In the genomic region with DNA sequence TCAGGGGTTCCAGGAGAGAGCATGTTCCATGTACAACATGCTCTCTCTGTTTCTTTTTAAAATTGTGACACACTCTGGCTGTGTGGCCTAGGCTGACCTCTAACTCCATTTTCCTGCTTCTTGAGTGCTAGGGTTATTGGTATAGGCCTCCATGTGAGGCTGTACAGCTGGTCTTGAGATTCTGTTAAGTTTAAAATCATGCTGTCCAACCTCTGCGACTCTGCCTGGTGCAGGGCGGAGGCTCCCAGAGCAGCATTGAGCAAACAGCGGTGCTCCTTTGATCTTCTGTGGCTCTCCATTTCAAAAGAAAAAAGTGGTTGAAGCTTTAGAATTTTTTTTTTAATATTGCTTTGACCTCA, we compare ENCODE assay signal across 8 mouse cellular contexts.
DNase-seq lines count a peak whose midpoint lies in the region; ATAC-seq and TF ChIP-seq lines count a peak whose summit lies in the region.

No protein-coding gene starts in this region.

- H3K4me2 ChIP-seq in hindbrain, embryonic 16.5 days (ENCODE audit: low read length) = peak overlapping the region; percentile 35
- peak overlapping the region; percentile 9; the same call in 1 of the 2 replicates for H3K4me2 ChIP-seq in midbrain, embryonic 15.5 days

- H3K4me3 ChIP-seq in layer of hippocampus, adult 2 months = peak overlapping the region; percentile 29
- H3K4me3 ChIP-seq in brown adipose tissue, adult 24 weeks (ENCODE audit: insufficient read depth, low read depth, low read length) = no peak overlapping the region
- no peak overlapping the region for H3K4me3 ChIP-seq in hindbrain, embryonic 16.5 days (ENCODE audit: low read length)
- no peak overlapping the region for H3K4me3 ChIP-seq in midbrain, embryonic 15.5 days

- ATAC-seq in hindbrain, embryonic 16.5 days = peak; percentile 50
- peak; percentile 50; the same call in 1 of the 2 replicates for ATAC-seq in midbrain, embryonic 15.5 days (replicated peaks)

- no peak for TF ChIP-seq CTCF in layer of hippocampus, adult 2 months (conservative IDR thresholded peaks at IDR 0.05)

- no peaks in the 10 kb centered on the region for H3K9me3 ChIP-seq in hindbrain, embryonic 16.5 days (ENCODE audit: control insufficient read depth, low read length)
- H3K9me3 ChIP-seq in midbrain, embryonic 15.5 days = no peaks in the 10 kb centered on the region

- H3K36me3 ChIP-seq in hindbrain, embryonic 16.5 days (ENCODE audit: control insufficient read depth, insufficient read depth, low read length) = no peaks in the 10 kb centered on the region
- H3K36me3 ChIP-seq in midbrain, embryonic 15.5 days (replicated peaks) = no peaks in the 10 kb centered on the region

- H3K27me3 ChIP-seq in hindbrain, embryonic 16.5 days (replicated peaks; ENCODE audit: control insufficient read depth, insufficient read depth, low read length) = no peaks in the 10 kb centered on the region
- no peaks in the 10 kb centered on the region for H3K27me3 ChIP-seq in midbrain, embryonic 15.5 days (replicated peaks)

- peak overlapping the region; percentile 94 for H3K27ac ChIP-seq in layer of hippocampus, adult 2 months
- H3K27ac ChIP-seq in brown adipose tissue, adult 24 weeks (replicated peaks; ENCODE audit: low read depth, low read length) = peak overlapping the region; percentile 72
- peak overlapping the region; percentile 79 for H3K27ac ChIP-seq in hindbrain, embryonic 16.5 days (ENCODE audit: low read depth, low read length)
- H3K27ac ChIP-seq in midbrain, embryonic 15.5 days = peak overlapping the region; percentile 76

- no peak for DNase-seq in layer of hippocampus, adult 2 months (ENCODE audit: low spot score in 2 of 2)
- no peak for DNase-seq in layer of hippocampus, adult 9-10 months (ENCODE audit: low spot score)
- no peak for DNase-seq in ovary, postnatal 10 days (ENCODE audit: low spot score)
- no peak for DNase-seq in testis, postnatal 14 days (ENCODE audit: low spot score)
- DNase-seq in urinary bladder, postnatal 4 days (ENCODE audit: low spot score in 2 of 2) = no peak

- H3K9ac ChIP-seq in hindbrain, embryonic 16.5 days (ENCODE audit: low read depth, low read length) = peak overlapping the region; percentile 33; the same call in 1 of the 2 replicates
- no peak overlapping the region for H3K9ac ChIP-seq in midbrain, embryonic 15.5 days

- 62% methylated on average over 3 of the region's 3 CpGs for WGBS in hindbrain, embryonic 16.5 days
- WGBS in midbrain, embryonic 15.5 days = 35% methylated on average over 3 of the region's 3 CpGs

- H3K4me1 ChIP-seq in brown adipose tissue, adult 24 weeks (ENCODE audit: control insufficient read depth, insufficient read depth, insufficient read length, low read length) = peaks cover 52% of the 10 kb centered on the region
- H3K4me1 ChIP-seq in hindbrain, embryonic 16.5 days (ENCODE audit: control insufficient read depth, insufficient read depth, low read depth, low read length) = peaks cover 37% of the 10 kb centered on the region
- peaks cover 58% of the 10 kb centered on the region for H3K4me1 ChIP-seq in midbrain, embryonic 15.5 days
